23 mouse cellular contexts compared by ENCODE assay signal in the genomic region with DNA sequence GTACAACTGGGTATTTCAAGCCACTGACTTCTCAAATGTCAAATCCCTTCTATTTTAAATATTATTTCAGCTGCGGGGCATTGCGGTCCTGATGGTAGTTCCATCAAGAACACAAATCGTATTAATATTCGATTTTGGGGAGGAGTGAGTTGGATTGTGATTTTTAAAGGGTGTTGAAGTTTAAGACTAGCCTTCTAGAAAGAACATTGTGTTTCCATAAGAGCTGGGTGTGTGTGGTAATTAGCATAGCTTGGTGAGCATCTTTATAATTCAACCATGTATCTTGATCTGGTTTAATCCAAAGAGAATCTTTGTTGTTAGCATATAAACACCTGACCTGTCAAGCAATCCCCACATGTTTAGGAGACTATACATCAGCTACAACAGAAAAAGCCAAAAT. TPM values are rescaled to one million over a fixed set of nuclear protein-coding genes. Genes with fewer than 3 reads are reported as not detected.
"Had no signal": no experiment of that assay in that cellular context is flagged by ENCODE, and none has a peak within 500 bp of the region (broad histone marks: within the 10 kb centered on the region; RNA-seq: fewer than 3 reads in every experiment).

No protein-coding gene starts in this region.

- H3K9ac ChIP-seq: limb, embryonic 12.5 days; limb, embryonic 15.5 days; liver, embryonic 14.5 days; liver, postnatal 0 days; lung, embryonic 14.5 days; midbrain, embryonic 15.5 days; neural tube, embryonic 13.5 days had no signal

- H3K36me3 ChIP-seq: limb, embryonic 12.5 days; limb, embryonic 15.5 days; midbrain, embryonic 15.5 days; neural tube, embryonic 13.5 days had no signal

- H3K27ac ChIP-seq: limb, embryonic 12.5 days; limb, embryonic 15.5 days; liver, embryonic 14.5 days; macrophage; midbrain, embryonic 15.5 days; neural tube, embryonic 13.5 days; stomach, postnatal 0 days had no signal

- DNase-seq: kidney, adult 18-20 months; kidney, adult 9 months; kidney, postnatal 14 days; kidney, postnatal 4 days; left cerebral cortex, postnatal 4 days; liver, postnatal 0 days; lung, embryonic 14.5 days; right cerebral cortex, adult 18-20 months; right cerebral cortex, postnatal 14 days; right cerebral cortex, postnatal 4 days; thymus, adult 2 months; thymus, postnatal 14 days had no signal

- H3K9me3 ChIP-seq: limb, embryonic 12.5 days; limb, embryonic 15.5 days; midbrain, embryonic 15.5 days; neural tube, embryonic 13.5 days had no signal

- H3K4me3 ChIP-seq: limb, embryonic 12.5 days; limb, embryonic 15.5 days; midbrain, embryonic 15.5 days; myocyte; neural tube, embryonic 13.5 days had no signal

- H3K4me2 ChIP-seq: limb, embryonic 12.5 days; limb, embryonic 15.5 days; liver, embryonic 11.5 days; lung, embryonic 14.5 days; midbrain, embryonic 15.5 days; neural tube, embryonic 13.5 days had no signal

- ATAC-seq: liver, postnatal 0 days; lung, postnatal 0 days; midbrain, embryonic 15.5 days had no signal

RNA-seq across cellular contexts. Expression of a gene that starts 24.9 kb away (rescaled TPM):
- total RNA-seq: neutrophil, adult 5-6 weeks had no signal
- polyA plus RNA-seq: liver, postnatal 0 days had no signal
